Mouse (Mus musculus): ENCODE measurements around the gene Dock1. TPM values are rescaled to one million over a fixed set of nuclear protein-coding genes. Genes with fewer than 3 reads are reported as not detected.

Dock1 gene
- polyA plus RNA-seq (2012; rRNA removed), result 12.1 and 16.0 TPM in 2 replicates

GRCm38 (mm10) chr7:134670312-134671002 lies at the start of gene Dock1:
TSS of gene Dock1 (plus strand) at chr7:134670654.
- peak in 1 of 2 experiments; percentile 54 for DNase-seq (ENCODE audit: extremely low spot score in 1 of 2, low spot score in 1 of 2)

GRCm38 (mm10) chr7:134627906-134628305 lies 42.5 kb upstream of the Dock1 start:
- no peak for DNase-seq (ENCODE audit: extremely low spot score in 1 of 2, low spot score in 1 of 2)

GRCm38 (mm10) chr7:134650246-134650830 lies 20.1 kb upstream of the Dock1 start:
- peak in 1 of 2 experiments; percentile 39 for DNase-seq (ENCODE audit: extremely low spot score in 1 of 2, low spot score in 1 of 2)

GRCm38 (mm10) chr7:134651071-134651470 lies 19.4 kb upstream of the Dock1 start:
- no peak for DNase-seq (ENCODE audit: extremely low spot score in 1 of 2, low spot score in 1 of 2)

- no peak for DNase-seq (ENCODE audit: extremely low spot score in 1 of 2, low spot score in 1 of 2)
These were observed 7.2 kb upstream of the Dock1 start for GRCm38 (mm10) chr7:134663241-134663640.

GRCm38 (mm10) chr7:134665642-134666282 lies 4.7 kb upstream of the Dock1 start:
- no peak for DNase-seq (ENCODE audit: extremely low spot score in 1 of 2, low spot score in 1 of 2)

- no peak for DNase-seq (ENCODE audit: extremely low spot score in 1 of 2, low spot score in 1 of 2)
These were observed 3.2 kb upstream of the Dock1 start for GRCm38 (mm10) chr7:134667271-134667702.

GRCm38 (mm10) chr7:134669474-134670311 lies 761 bp upstream of the Dock1 start:
- DNase-seq (ENCODE audit: extremely low spot score in 1 of 2, low spot score in 1 of 2), result no peak

- no peak for DNase-seq (ENCODE audit: extremely low spot score in 1 of 2, low spot score in 1 of 2)
These were observed 578 bp downstream of the Dock1 start for GRCm38 (mm10) chr7:134671003-134671461.

GRCm38 (mm10) chr7:134671467-134671901 lies 1.0 kb downstream of the Dock1 start:
- DNase-seq (ENCODE audit: extremely low spot score in 1 of 2, low spot score in 1 of 2), result no peak

GRCm38 (mm10) chr7:134673135-134673534 lies 2.7 kb downstream of the Dock1 start:
- DNase-seq (ENCODE audit: extremely low spot score in 1 of 2, low spot score in 1 of 2), result no peak

- peak; percentile 15 to 16 for DNase-seq (ENCODE audit: extremely low spot score in 1 of 2, low spot score in 1 of 2)
These were observed 3.5 kb downstream of the Dock1 start for GRCm38 (mm10) chr7:134673952-134674351.

GRCm38 (mm10) chr7:134677852-134678251 lies 7.4 kb downstream of the Dock1 start:
- DNase-seq (ENCODE audit: extremely low spot score in 1 of 2, low spot score in 1 of 2), result no peak

GRCm38 (mm10) chr7:134679314-134680158 lies 9.1 kb downstream of the Dock1 start:
- no peak for DNase-seq (ENCODE audit: extremely low spot score in 1 of 2, low spot score in 1 of 2)

- no peak for DNase-seq (ENCODE audit: extremely low spot score in 1 of 2, low spot score in 1 of 2)
These were observed 9.7 kb downstream of the Dock1 start for GRCm38 (mm10) chr7:134680161-134680560.

- no peak for DNase-seq (ENCODE audit: extremely low spot score in 1 of 2, low spot score in 1 of 2)
These were observed 11.5 kb downstream of the Dock1 start for GRCm38 (mm10) chr7:134681729-134682527.

- DNase-seq (ENCODE audit: extremely low spot score in 1 of 2, low spot score in 1 of 2), result no peak
These were observed 17.9 kb downstream of the Dock1 start for GRCm38 (mm10) chr7:134688332-134688731.

- DNase-seq (ENCODE audit: extremely low spot score in 1 of 2, low spot score in 1 of 2), result no peak
These were observed 19.7 kb downstream of the Dock1 start for GRCm38 (mm10) chr7:134690118-134690517.

- no peak for DNase-seq (ENCODE audit: extremely low spot score in 1 of 2, low spot score in 1 of 2)
These were observed 20.4 kb downstream of the Dock1 start for GRCm38 (mm10) chr7:134690806-134691205.

Measured in frontal cortex, adult 2 months (tissue).